Mouse (Mus musculus): ENCODE measurements around the gene Arg1. TPM values are rescaled to one million over a fixed set of nuclear protein-coding genes. Genes with fewer than 3 reads are reported as not detected.
A peak's percentile ranks its signal among the peaks of the same experiment; 100 is the strongest.

Arg1 gene
- polyA plus RNA-seq, 1 experiment, result 0.22 TPM

GRCm38 (mm10) chr10:24915486-24915885, 11.8 kb downstream of the Arg1 start:
- 90% methylated on average over 6 of the region's 6 CpGs for WGBS

GRCm38 (mm10) chr10:24912576-24912975, 14.7 kb downstream of the Arg1 start:
- Histone ChIP-seq H3K4me1 (ENCODE audit: control insufficient read depth, insufficient read depth, insufficient read length, low read length) (no peaks in the 10 kb centered on the region), H3K36me3 (ENCODE audit: control insufficient read depth, insufficient read depth, low read length) (peaks cover 54% of the 10 kb centered on the region), H3K27ac (ENCODE audit: insufficient read depth, low read depth, low read length) (no peak overlapping the region), H3K4me3 (ENCODE audit: low read depth, low read length) (no peak overlapping the region), H3K27me3 (ENCODE audit: control insufficient read depth, insufficient read depth, low read length) (no peaks in the 10 kb centered on the region)
- TF ChIP-seq POLR2A (IDR thresholded peaks at IDR 0.05; ENCODE audit: low read depth, low read length) (no peak), CTCF (IDR thresholded peaks at IDR 0.05; ENCODE audit: extremely low read depth, insufficient read length, insufficient replicate concordance, low read depth, low read length) (no peak)
- WGBS, result 95% methylated on average over 14 of the region's 14 CpGs

More at GRCm38 (mm10) chr10:24915486-24915885, 11.8 kb downstream of the Arg1 start:
- H3K27me3 ChIP-seq (ENCODE audit: control insufficient read depth, insufficient read depth, low read length), result no peaks in the 10 kb centered on the region
- no peaks in the 10 kb centered on the region for H3K4me1 ChIP-seq (ENCODE audit: control insufficient read depth, insufficient read depth, insufficient read length, low read length)
- no peak overlapping the region for H3K4me3 ChIP-seq (ENCODE audit: low read depth, low read length)
- peaks cover 36% of the 10 kb centered on the region for H3K36me3 ChIP-seq (ENCODE audit: control insufficient read depth, insufficient read depth, low read length)
- no peak for TF ChIP-seq POLR2A (IDR thresholded peaks at IDR 0.05; ENCODE audit: low read depth, low read length)
- no peak for TF ChIP-seq CTCF (IDR thresholded peaks at IDR 0.05; ENCODE audit: extremely low read depth, insufficient read length, insufficient replicate concordance, low read depth, low read length)
- no peak overlapping the region for H3K27ac ChIP-seq (ENCODE audit: insufficient read depth, low read depth, low read length)

- no peak for TF ChIP-seq CTCF (IDR thresholded peaks at IDR 0.05; ENCODE audit: extremely low read depth, insufficient read length, insufficient replicate concordance, low read depth, low read length)
- TF ChIP-seq POLR2A (IDR thresholded peaks at IDR 0.05; ENCODE audit: low read depth, low read length), result no peak
- Histone ChIP-seq H3K4me1 (ENCODE audit: control insufficient read depth, insufficient read depth, insufficient read length, low read length) (no peaks in the 10 kb centered on the region), H3K27me3 (ENCODE audit: control insufficient read depth, insufficient read depth, low read length) (no peaks in the 10 kb centered on the region), H3K36me3 (ENCODE audit: control insufficient read depth, insufficient read depth, low read length) (peaks cover 59% of the 10 kb centered on the region), H3K27ac (ENCODE audit: insufficient read depth, low read depth, low read length) (no peak overlapping the region), H3K4me3 (ENCODE audit: low read depth, low read length) (no peak overlapping the region)
- 83% methylated on average over 8 of the region's 8 CpGs for WGBS
Measured at GRCm38 (mm10) chr10:24911199-24911598, 16.1 kb downstream of the Arg1 start.

GRCm38 (mm10) chr10:24905627-24906026, 21.7 kb downstream of the Arg1 start:
- TF ChIP-seq CTCF (IDR thresholded peaks at IDR 0.05; ENCODE audit: extremely low read depth, insufficient read length, insufficient replicate concordance, low read depth, low read length), result no peak
- no peak for TF ChIP-seq POLR2A (IDR thresholded peaks at IDR 0.05; ENCODE audit: low read depth, low read length)
- H3K27me3 ChIP-seq (ENCODE audit: control insufficient read depth, insufficient read depth, low read length), result no peaks in the 10 kb centered on the region
- peaks cover 75% of the 10 kb centered on the region for H3K36me3 ChIP-seq (ENCODE audit: control insufficient read depth, insufficient read depth, low read length)
- no peak overlapping the region for H3K27ac ChIP-seq (ENCODE audit: insufficient read depth, low read depth, low read length)
- WGBS, result 75% methylated on average over 10 of the region's 10 CpGs
- no peaks in the 10 kb centered on the region for H3K4me1 ChIP-seq (ENCODE audit: control insufficient read depth, insufficient read depth, insufficient read length, low read length)
- H3K4me3 ChIP-seq (ENCODE audit: low read depth, low read length), result no peak overlapping the region

GRCm38 (mm10) chr10:24895927-24896326, 31.4 kb downstream of the Arg1 start:
- no peaks in the 10 kb centered on the region for H3K4me1 ChIP-seq (ENCODE audit: control insufficient read depth, insufficient read depth, insufficient read length, low read length)
- H3K4me3 ChIP-seq (ENCODE audit: low read depth, low read length), result no peak overlapping the region
- peak; percentile 13; the same call in 1 of the 2 replicates for TF ChIP-seq CTCF (IDR thresholded peaks at IDR 0.05; ENCODE audit: extremely low read depth, insufficient read length, insufficient replicate concordance, low read depth, low read length)
- TF ChIP-seq POLR2A (IDR thresholded peaks at IDR 0.05; ENCODE audit: low read depth, low read length), result no peak
- H3K36me3 ChIP-seq (ENCODE audit: control insufficient read depth, insufficient read depth, low read length), result peaks cover 59% of the 10 kb centered on the region
- no peak overlapping the region for H3K27ac ChIP-seq (ENCODE audit: insufficient read depth, low read depth, low read length)
- no peaks in the 10 kb centered on the region for H3K27me3 ChIP-seq (ENCODE audit: control insufficient read depth, insufficient read depth, low read length)
- 77% methylated on average over 8 of the region's 8 CpGs for WGBS

- WGBS, result 96% methylated on average over 7 of the region's 7 CpGs
- Histone ChIP-seq H3K27me3 (ENCODE audit: control insufficient read depth, insufficient read depth, low read length) (no peaks in the 10 kb centered on the region), H3K27ac (ENCODE audit: insufficient read depth, low read depth, low read length) (no peak overlapping the region), H3K4me3 (ENCODE audit: low read depth, low read length) (no peak overlapping the region), H3K36me3 (ENCODE audit: control insufficient read depth, insufficient read depth, low read length) (peaks cover 43% of the 10 kb centered on the region), H3K4me1 (ENCODE audit: control insufficient read depth, insufficient read depth, insufficient read length, low read length) (no peaks in the 10 kb centered on the region)
- TF ChIP-seq CTCF (IDR thresholded peaks at IDR 0.05; ENCODE audit: extremely low read depth, insufficient read length, insufficient replicate concordance, low read depth, low read length) (no peak), POLR2A (IDR thresholded peaks at IDR 0.05; ENCODE audit: low read depth, low read length) (no peak)
Measured at GRCm38 (mm10) chr10:24888343-24888742, 38.9 kb downstream of the Arg1 start.

GRCm38 (mm10) chr10:24886008-24886407, 41.3 kb downstream of the Arg1 start:
- no peak overlapping the region for H3K4me3 ChIP-seq (ENCODE audit: low read depth, low read length)
- no peaks in the 10 kb centered on the region for H3K4me1 ChIP-seq (ENCODE audit: control insufficient read depth, insufficient read depth, insufficient read length, low read length)
- H3K27me3 ChIP-seq (ENCODE audit: control insufficient read depth, insufficient read depth, low read length), result no peaks in the 10 kb centered on the region
- peaks cover 51% of the 10 kb centered on the region for H3K36me3 ChIP-seq (ENCODE audit: control insufficient read depth, insufficient read depth, low read length)
- 86% methylated on average over 9 of the region's 9 CpGs for WGBS
- no peak overlapping the region for H3K27ac ChIP-seq (ENCODE audit: insufficient read depth, low read depth, low read length)
- TF ChIP-seq CTCF (IDR thresholded peaks at IDR 0.05; ENCODE audit: extremely low read depth, insufficient read length, insufficient replicate concordance, low read depth, low read length) (peak; percentile 53; the same call in 1 of the 2 replicates), POLR2A (IDR thresholded peaks at IDR 0.05; ENCODE audit: low read depth, low read length) (no peak)

Measured in small intestine, adult 2 months (tissue).